Comparison of ENCODE assay signal across 10 mouse cellular contexts in genomic region chr10:33624131-33624879, GRCm38 (mm10). TPM values are rescaled to one million over a fixed set of nuclear protein-coding genes. Genes with fewer than 3 reads are reported as not detected.
DNase-seq lines count a peak whose midpoint lies in the region; ATAC-seq lines count a peak whose summit lies in the region.
"Had no signal": no experiment of that assay in that cellular context is flagged by ENCODE, and none has a peak within 500 bp of the region (broad histone marks: within the 10 kb centered on the region; RNA-seq: fewer than 3 reads in every experiment).

Clvs2 (minus strand) TSS chr10:33624769.

- H3K4me1 ChIP-seq in neural tube, embryonic 12.5 days = peaks cover 10% of the 10 kb centered on the region

- peak within 1 kb of the TSS; percentile 15; the same call in 1 of the 2 replicates for H3K27ac ChIP-seq in neural tube, embryonic 12.5 days

- no peaks in the 10 kb centered on the region for H3K36me3 ChIP-seq in neural tube, embryonic 12.5 days

- H3K27me3 ChIP-seq in neural tube, embryonic 12.5 days (replicated peaks) = no peaks in the 10 kb centered on the region
- H3K27me3 ChIP-seq: CH12.LX had no signal

- ATAC-seq in neural tube, embryonic 12.5 days (ENCODE audit: low FRiP score, low read depth) = peak; percentile 90

- DNase-seq in gastrocnemius, postnatal 10 days = peak; percentile 23
- DNase-seq in gastrocnemius, adult 8-10 months (ENCODE audit: low spot score in 2 of 2) = no peak
- DNase-seq in A20 (ENCODE audit: low read depth, low spot score) = peak; percentile 1
- peak; percentile 60 for DNase-seq in embryo, embryonic 10 days (ENCODE audit: low spot score)
- DNase-seq in gastrocnemius, postnatal 4 days (ENCODE audit: low spot score in 2 of 2) = peak; percentile 27 to 32
- peak; percentile 87 to 95 for DNase-seq in left cerebral cortex, adult 18-20 months (ENCODE audit: low spot score in 2 of 2)
- DNase-seq in B cell, adult 2 months = no peak

- no peaks in the 10 kb centered on the region for H3K9me3 ChIP-seq in neural tube, embryonic 12.5 days

- peak within 1 kb of the TSS; percentile 78 for H3K4me2 ChIP-seq in neural tube, embryonic 12.5 days (replicated peaks)

- H3K4me3 ChIP-seq in neural tube, embryonic 12.5 days = peak within 1 kb of the TSS; percentile 54

- WGBS in neural tube, embryonic 12.5 days = under 1% methylated on average over 37 of the region's 37 CpGs

- peak within 1 kb of the TSS; percentile 72 for H3K9ac ChIP-seq in neural tube, embryonic 12.5 days

RNA-seq across cellular contexts. Expression of gene Clvs2, which starts in this region (rescaled TPM):
- total RNA-seq in gastrocnemius, postnatal 10 days (2021) = under 1 TPM; 0.12 to 0.43 TPM
- under 1 TPM in 1 of 4 experiments, not detected in 3; 0.13 TPM for total RNA-seq in gastrocnemius, adult 8-10 months (2022)
- total RNA-seq in gastrocnemius, postnatal 4 days (2021) = under 1 TPM; 0.17 to 0.21 TPM
- total RNA-seq in left cerebral cortex, adult 18-20 months (2021) = 10 to 100 TPM; 61.1 to 62.2 TPM
- polyA plus RNA-seq in neural tube, embryonic 12.5 days (2016; fragmentation: Nextera tagmentation; extraction: Ambion mirVana) = 6.5 and 9.0 TPM in 2 replicates
- total RNA-seq: CH12.LX; hematopoietic stem cell, adult 5-6 weeks had no signal

Comparison
In these comparisons a context has a peak if more than half of its experiments do, and no peak if none do; other contexts are left out.
1. RNA of gene Clvs2 (total RNA-seq): 61.1 to 62.2 TPM in left cerebral cortex, adult 18-20 months; 0.12 to 0.43 TPM in gastrocnemius, postnatal 10 days, 0.17 to 0.21 TPM in gastrocnemius, postnatal 4 days and 0.13 TPM in gastrocnemius, adult 8-10 months; every median in the first group is over 10 times any median in the second.
2. Peak in DNase-seq in gastrocnemius, postnatal 10 days; RNA of the gene not detected or under 1 TPM.
3. Peak in DNase-seq in gastrocnemius, postnatal 4 days; RNA of the gene not detected or under 1 TPM.
4. DNase-seq: peak in A20 (single experiment), embryo, embryonic 10 days (single experiment) and left cerebral cortex, adult 18-20 months (2 of 2); none in gastrocnemius, adult 8-10 months (0 of 2) and B cell, adult 2 months (0 of 2).